ENCODE assay signal across 21 mouse cellular contexts in genomic region chr13:113729574-113729973, GRCm38 (mm10).
DNase-seq lines count a peak whose midpoint lies in the region; TF ChIP-seq lines count a peak whose summit lies in the region.
"Had no signal": no experiment of that assay in that cellular context is flagged by ENCODE, and none has a peak within 500 bp of the region (broad histone marks: within the 10 kb centered on the region; RNA-seq: fewer than 3 reads in every experiment).

No protein-coding gene starts in this region.

- H3K9me3 ChIP-seq in heart, embryonic 10.5 days = no peaks in the 10 kb centered on the region
- H3K9me3 ChIP-seq: forebrain, embryonic 15.5 days; hindbrain, embryonic 10.5 days; intestine, embryonic 15.5 days; kidney, embryonic 15.5 days; limb, embryonic 13.5 days; liver, embryonic 12.5 days; midbrain, embryonic 12.5 days had no signal

- WGBS in heart, adult 2 months = 50% methylated on average over 1 of the region's 1 CpGs
- WGBS in heart, embryonic 10.5 days = 84% methylated on average over 1 of the region's 1 CpGs

- H3K27ac ChIP-seq in heart, adult 2 months = peak overlapping the region; percentile 45
- H3K27ac ChIP-seq in heart, embryonic 10.5 days = no peak overlapping the region
- H3K27ac ChIP-seq: forebrain, embryonic 15.5 days; hindbrain, embryonic 10.5 days; intestine, embryonic 15.5 days; kidney, embryonic 15.5 days; limb, embryonic 13.5 days; liver, embryonic 12.5 days; midbrain, embryonic 12.5 days had no signal

- H3K4me3 ChIP-seq in heart, adult 2 months = no peak overlapping the region
- H3K4me3 ChIP-seq in heart, embryonic 10.5 days = no peak overlapping the region
- H3K4me3 ChIP-seq: forebrain, embryonic 15.5 days; hindbrain, embryonic 10.5 days; intestine, embryonic 15.5 days; kidney, embryonic 15.5 days; limb, embryonic 13.5 days; liver, embryonic 12.5 days; midbrain, embryonic 12.5 days had no signal

- H3K36me3 ChIP-seq in heart, adult 2 months (ENCODE audit: control insufficient read depth, insufficient read depth, low read length) = no peaks in the 10 kb centered on the region
- H3K36me3 ChIP-seq in heart, embryonic 10.5 days = no peaks in the 10 kb centered on the region
- H3K36me3 ChIP-seq: forebrain, embryonic 15.5 days; hindbrain, embryonic 10.5 days; intestine, embryonic 15.5 days; kidney, embryonic 15.5 days; limb, embryonic 13.5 days; liver, embryonic 12.5 days; midbrain, embryonic 12.5 days had no signal

- no peak overlapping the region for H3K9ac ChIP-seq in heart, adult 2 months (ENCODE audit: low read depth, low read length)
- H3K9ac ChIP-seq: forebrain, embryonic 15.5 days; intestine, embryonic 15.5 days; kidney, embryonic 15.5 days; limb, embryonic 13.5 days; liver, embryonic 12.5 days; midbrain, embryonic 12.5 days had no signal

- no peak for TF ChIP-seq CTCF in heart, adult 2 months (IDR thresholded peaks at IDR 0.05)

- no peaks in the 10 kb centered on the region for H3K79me2 ChIP-seq in heart, adult 2 months (replicated peaks; ENCODE audit: control insufficient read depth, insufficient read depth, low read length)

- no peaks in the 10 kb centered on the region for H3K27me3 ChIP-seq in heart, adult 2 months (ENCODE audit: control insufficient read depth, insufficient read depth, low read length)
- H3K27me3 ChIP-seq in heart, embryonic 10.5 days (ENCODE audit: insufficient read depth, poor library complexity, severe bottlenecking) = no peaks in the 10 kb centered on the region
- H3K27me3 ChIP-seq: forebrain, embryonic 15.5 days; intestine, embryonic 15.5 days; kidney, embryonic 15.5 days; limb, embryonic 13.5 days; liver, embryonic 12.5 days had no signal

- intact Hi-C loops in heart, adult 2 months (cut with DNase I) = no loop called here

- no peak for TF ChIP-seq EP300 in heart, adult 2 months (IDR thresholded peaks at IDR 0.05; ENCODE audit: insufficient read depth, low read depth, low read length)

- no peak for TF ChIP-seq POLR2A in heart, adult 2 months (IDR thresholded peaks at IDR 0.05; ENCODE audit: insufficient read depth, low read depth, low read length)

- DNase-seq in adrenal gland, postnatal 10 days = peak; percentile 16
- no peak for DNase-seq in adrenal gland, postnatal 14 days
- no peak for DNase-seq in heart, adult 2 months
- no peak for DNase-seq in heart, embryonic 10.5 days (ENCODE audit: low spot score)
- peak; percentile 60 for DNase-seq in 416B (ENCODE audit: low read depth)
- peak; percentile 27 for DNase-seq in gastrocnemius, postnatal 25 days
- DNase-seq in thymus, postnatal 0 days (ENCODE audit: low spot score) = no peak
- no peak for DNase-seq in cerebellum, postnatal 25 days
- DNase-seq: cerebellum, adult 18-20 months; cerebellum, postnatal 14 days; embryo, embryonic 11 days; lung, postnatal 10 days; right cerebral cortex, postnatal 14 days; thymus, postnatal 25 days had no signal

- no peaks in the 10 kb centered on the region; the same call in 1 of the 2 replicates for H3K4me1 ChIP-seq in heart, adult 2 months (ENCODE audit: control insufficient read depth, insufficient read depth, low read length)
- H3K4me1 ChIP-seq in heart, embryonic 10.5 days = 0 out of 2 replicates have a peak, but pooled peaks cover 5% of the 10 kb centered on the region
- H3K4me1 ChIP-seq: liver, embryonic 12.5 days had no signal

Comparison
In these comparisons a context has a peak if more than half of its experiments do, and no peak if none do; other contexts are left out.
1. DNase-seq: peak in adrenal gland, postnatal 10 days (single experiment), 416B (single experiment) and gastrocnemius, postnatal 25 days (single experiment); none in adrenal gland, postnatal 14 days (single experiment), heart, adult 2 months (0 of 2), heart, embryonic 10.5 days (single experiment), thymus, postnatal 0 days (single experiment) and cerebellum, postnatal 25 days (0 of 2).